ENCODE assay signal across 21 mouse cellular contexts in the genomic region with DNA sequence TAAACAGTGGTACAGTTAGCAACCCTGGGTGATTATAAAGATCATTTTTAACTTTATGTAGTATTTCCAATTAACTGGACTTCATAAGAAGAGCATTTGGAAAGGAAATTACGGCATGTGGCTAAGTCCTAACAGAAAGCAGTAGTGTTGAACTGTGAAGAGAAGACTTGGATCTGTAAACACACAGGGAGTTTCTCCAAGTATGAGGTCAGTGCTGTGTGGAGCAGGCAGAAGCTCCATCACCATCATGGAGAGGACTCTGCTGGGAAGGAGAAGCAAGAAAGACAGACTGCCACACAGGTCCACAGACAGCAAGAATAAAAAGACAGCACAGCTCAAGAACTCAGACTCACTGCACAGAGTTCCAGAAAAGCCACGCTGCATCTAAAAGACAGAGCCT.
A peak's percentile ranks its signal among the peaks of the same experiment; 100 is the strongest.
DNase-seq lines count a peak whose midpoint lies in the region; ATAC-seq and TF ChIP-seq lines count a peak whose summit lies in the region.
"Had no signal": no experiment of that assay in that cellular context is flagged by ENCODE, and none has a peak within 500 bp of the region (broad histone marks: within the 10 kb centered on the region; RNA-seq: fewer than 3 reads in every experiment).

No protein-coding gene starts in this region.

- TF ChIP-seq CTCF in gastrocnemius, adult 2 months (IDR thresholded peaks at IDR 0.05): no peak

- H3K4me1 ChIP-seq in kidney, embryonic 15.5 days: peaks cover 9% of the 10 kb centered on the region
- H3K4me1 ChIP-seq: forebrain, embryonic 12.5 days; hindbrain, embryonic 10.5 days had no signal

- WGBS in kidney, embryonic 15.5 days: 87% methylated on average over 2 of the region's 2 CpGs

- no peaks in the 10 kb centered on the region for H3K9me3 ChIP-seq in kidney, embryonic 15.5 days (replicated peaks)
- H3K9me3 ChIP-seq: embryonic facial prominence, embryonic 12.5 days; forebrain, embryonic 12.5 days; heart, embryonic 15.5 days; hindbrain, embryonic 10.5 days; intestine, embryonic 15.5 days had no signal

- no peak overlapping the region for H3K4me2 ChIP-seq in kidney, embryonic 15.5 days
- H3K4me2 ChIP-seq: embryonic facial prominence, embryonic 12.5 days; forebrain, embryonic 12.5 days; heart, embryonic 15.5 days; hindbrain, embryonic 14.5 days; intestine, embryonic 15.5 days had no signal

- H3K27ac ChIP-seq in gastrocnemius, adult 2 months: peak overlapping the region; percentile 31
- H3K27ac ChIP-seq in kidney, embryonic 15.5 days: peak overlapping the region; percentile 60; the same call in 1 of the 2 replicates
- H3K27ac ChIP-seq: embryonic facial prominence, embryonic 12.5 days; forebrain, embryonic 12.5 days; heart, adult 2 months; heart, embryonic 15.5 days; hindbrain, embryonic 10.5 days; hindbrain, embryonic 14.5 days; intestine, embryonic 15.5 days had no signal

- no peaks in the 10 kb centered on the region for H3K27me3 ChIP-seq in kidney, embryonic 15.5 days
- H3K27me3 ChIP-seq: CH12.LX; embryonic facial prominence, embryonic 12.5 days; forebrain, embryonic 12.5 days; heart, embryonic 15.5 days; intestine, embryonic 15.5 days had no signal

- H3K4me3 ChIP-seq in gastrocnemius, adult 2 months: no peak overlapping the region
- H3K4me3 ChIP-seq in kidney, embryonic 15.5 days (replicated peaks): no peak overlapping the region
- H3K4me3 ChIP-seq: embryonic facial prominence, embryonic 12.5 days; forebrain, embryonic 12.5 days; heart, adult 2 months; heart, embryonic 15.5 days; hindbrain, embryonic 10.5 days; intestine, embryonic 15.5 days had no signal

- no peak overlapping the region for H3K9ac ChIP-seq in kidney, embryonic 15.5 days
- H3K9ac ChIP-seq: embryonic facial prominence, embryonic 12.5 days; forebrain, embryonic 12.5 days; heart, embryonic 15.5 days; hindbrain, embryonic 14.5 days; intestine, embryonic 15.5 days had no signal

- H3K36me3 ChIP-seq in kidney, embryonic 15.5 days: peaks cover 10% of the 10 kb centered on the region; the same call in 1 of the 2 replicates
- H3K36me3 ChIP-seq: embryonic facial prominence, embryonic 12.5 days; forebrain, embryonic 12.5 days; heart, embryonic 15.5 days; hindbrain, embryonic 10.5 days; intestine, embryonic 15.5 days had no signal

- no peak for ATAC-seq in kidney, embryonic 15.5 days (replicated peaks; ENCODE audit: low FRiP score)
- ATAC-seq: forebrain, embryonic 16.5 days; intestine, embryonic 15.5 days had no signal

- DNase-seq in gastrocnemius, adult 2 months: no peak
- no peak for DNase-seq in gastrocnemius, postnatal 14 days
- no peak for DNase-seq in kidney, postnatal 14 days
- peak; percentile 19 for DNase-seq in lung, postnatal 36 days
- no peak for DNase-seq in lung, postnatal 14 days
- DNase-seq: adrenal gland, adult 8-10 months; adrenal gland, postnatal 36 days; cerebellum, adult 11 months; cerebellum, adult 8-10 months; cerebellum, postnatal 14 days; embryo, embryonic 11 days; heart, adult 2 months had no signal

- intact Hi-C loops in gastrocnemius, adult 2 months (cut with DNase I): no loop called here
- intact Hi-C loops in gastrocnemius, postnatal 14 days (cut with DNase I; ENCODE audit: low total_unique reads): no loop called here
